Comparison of ENCODE assay signal across 9 mouse cellular contexts in the genomic region with DNA sequence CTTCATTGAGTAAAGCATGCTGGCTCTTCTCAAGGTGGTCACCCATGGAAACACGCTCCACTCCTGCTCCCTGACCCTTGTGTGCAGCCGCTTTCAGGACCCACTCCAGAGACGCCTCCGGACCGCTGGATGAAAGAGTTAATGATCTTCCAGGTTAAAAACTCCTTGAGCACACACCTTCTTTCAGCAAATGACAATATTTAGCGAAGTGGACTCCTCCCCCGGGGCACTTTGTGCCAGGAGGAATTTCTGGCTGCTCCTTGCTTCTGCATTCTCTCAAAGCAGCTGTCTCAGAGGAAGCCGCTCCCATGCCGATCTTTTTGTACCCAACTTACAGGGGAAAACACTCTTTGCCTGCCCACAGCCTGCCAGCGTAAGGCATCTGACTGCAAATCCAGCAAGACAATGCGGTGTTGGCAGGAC. TPM values are rescaled to one million over a fixed set of nuclear protein-coding genes. Genes with fewer than 3 reads are reported as not detected.
DNase-seq lines count a peak whose midpoint lies in the region; ATAC-seq and TF ChIP-seq lines count a peak whose summit lies in the region.
"Had no signal": no experiment of that assay in that cellular context is flagged by ENCODE, and none has a peak within 500 bp of the region (broad histone marks: within the 10 kb centered on the region; RNA-seq: fewer than 3 reads in every experiment).

No protein-coding gene starts in this region.

- peaks cover 5% of the 10 kb centered on the region; the same call in 1 of the 2 replicates for H3K4me1 ChIP-seq in hindbrain, embryonic 15.5 days (replicated peaks)
- H3K4me1 ChIP-seq in hindbrain, embryonic 12.5 days: no peaks in the 10 kb centered on the region
- H3K4me1 ChIP-seq in kidney, adult 2 months (ENCODE audit: control insufficient read depth, insufficient read depth, low read length): no peaks in the 10 kb centered on the region; the same call in 1 of the 2 replicates

- H3K9me3 ChIP-seq in hindbrain, embryonic 15.5 days: no peaks in the 10 kb centered on the region
- no peaks in the 10 kb centered on the region for H3K9me3 ChIP-seq in hindbrain, embryonic 12.5 days (replicated peaks)
- H3K9me3 ChIP-seq: forebrain, embryonic 13.5 days had no signal

- peak overlapping the region; percentile 17; the same call in 1 of the 2 replicates for H3K4me2 ChIP-seq in hindbrain, embryonic 15.5 days
- H3K4me2 ChIP-seq in hindbrain, embryonic 12.5 days (replicated peaks): no peak overlapping the region
- H3K4me2 ChIP-seq: forebrain, embryonic 13.5 days had no signal

- 72% methylated on average over 11 of the region's 11 CpGs for WGBS in hindbrain, embryonic 15.5 days
- WGBS in hindbrain, embryonic 12.5 days: 82% methylated on average over 11 of the region's 11 CpGs
- 41% methylated on average over 11 of the region's 11 CpGs for WGBS in kidney, adult 2 months

- H3K27ac ChIP-seq in hindbrain, embryonic 15.5 days (replicated peaks): 0 out of 2 replicates have a peak overlapping the region, but pooled peaks have one; percentile 34
- no peak overlapping the region for H3K27ac ChIP-seq in hindbrain, embryonic 12.5 days
- H3K27ac ChIP-seq in kidney, adult 2 months (ENCODE audit: insufficient read depth, low read depth, low read length): no peak overlapping the region
- H3K27ac ChIP-seq: forebrain, embryonic 13.5 days had no signal

- peak; percentile 81 for DNase-seq in kidney, adult 2 months
- DNase-seq in layer of hippocampus, adult 9-11 months: peak; percentile 26
- DNase-seq in right cerebral cortex, postnatal 36 days (ENCODE audit: low spot score in 2 of 2): peak; percentile 7 to 19
- no peak for DNase-seq in thymus, postnatal 0 days (ENCODE audit: low spot score)
- DNase-seq in heart, postnatal 14 days: no peak

- intact Hi-C loops in heart, postnatal 14 days (cut with DNase I): no loop called here

- peak overlapping the region; percentile 14; the same call in 1 of the 2 replicates for H3K4me3 ChIP-seq in hindbrain, embryonic 15.5 days
- H3K4me3 ChIP-seq in hindbrain, embryonic 12.5 days: no peak overlapping the region
- no peak overlapping the region for H3K4me3 ChIP-seq in kidney, adult 2 months (ENCODE audit: insufficient read depth, low read depth, low read length)
- H3K4me3 ChIP-seq: forebrain, embryonic 13.5 days had no signal

- no peak for TF ChIP-seq CTCF in kidney, adult 2 months (conservative IDR thresholded peaks at IDR 0.05; ENCODE audit: insufficient read depth, insufficient read length, low read depth, low read length)

- no peaks in the 10 kb centered on the region for H3K27me3 ChIP-seq in hindbrain, embryonic 15.5 days
- H3K27me3 ChIP-seq in hindbrain, embryonic 12.5 days: no peaks in the 10 kb centered on the region
- H3K27me3 ChIP-seq in kidney, adult 2 months (replicated peaks; ENCODE audit: control insufficient read depth, insufficient read depth, low read length): no peaks in the 10 kb centered on the region; the same call in 1 of the 2 replicates

- TF ChIP-seq POLR2A in kidney, adult 2 months (IDR thresholded peaks at IDR 0.05; ENCODE audit: low read depth, low read length): no peak

- no peak for ATAC-seq in hindbrain, embryonic 15.5 days (ENCODE audit: low FRiP score, low read depth)
- ATAC-seq in hindbrain, embryonic 12.5 days (ENCODE audit: low FRiP score): no peak
- ATAC-seq: forebrain, embryonic 13.5 days had no signal

- no peaks in the 10 kb centered on the region for H3K36me3 ChIP-seq in hindbrain, embryonic 15.5 days
- H3K36me3 ChIP-seq in hindbrain, embryonic 12.5 days: no peaks in the 10 kb centered on the region
- H3K36me3 ChIP-seq in kidney, adult 2 months (ENCODE audit: control insufficient read depth, insufficient read depth, low read length): no peaks in the 10 kb centered on the region

- H3K9ac ChIP-seq in hindbrain, embryonic 15.5 days: no peak overlapping the region
- no peak overlapping the region for H3K9ac ChIP-seq in hindbrain, embryonic 12.5 days
- H3K9ac ChIP-seq: forebrain, embryonic 13.5 days had no signal

RNA-seq across cellular contexts. Expression of gene Atp13a4, which starts 3.4 kb away (rescaled TPM):
- polyA plus RNA-seq in hindbrain, embryonic 15.5 days (2015; fragmentation: Nextera tagmentation; extraction: Ambion mirVana): 3.3 and 4.3 TPM in 2 replicates
- polyA plus RNA-seq in hindbrain, embryonic 12.5 days (2016; fragmentation: Nextera tagmentation; extraction: Ambion mirVana): 0.52 and 0.53 TPM in 2 replicates
- polyA plus RNA-seq in kidney, adult 2 months (2012; rRNA removed): 2.3 and 2.6 TPM in 2 replicates
- 0.13 and 0.22 TPM in 2 replicates for polyA plus RNA-seq in thymus, postnatal 0 days (2015; fragmentation: Nextera tagmentation; extraction: Ambion mirVana)
- not detected for total RNA-seq in heart, postnatal 14 days (2021)
- total RNA-seq: MEL had no signal

RNA-seq across cellular contexts. Expression of gene Opa1, which starts 37.9 kb away (rescaled TPM):
- 42.5 and 44.8 TPM in 2 replicates for polyA plus RNA-seq in hindbrain, embryonic 15.5 days (2015; fragmentation: Nextera tagmentation; extraction: Ambion mirVana)
- polyA plus RNA-seq in hindbrain, embryonic 12.5 days (2016; fragmentation: Nextera tagmentation; extraction: Ambion mirVana): 46.8 and 51.6 TPM in 2 replicates
- polyA plus RNA-seq in kidney, adult 2 months (2012; rRNA removed): 19.1 and 19.4 TPM in 2 replicates
- 26.8 and 28.3 TPM in 2 replicates for polyA plus RNA-seq in thymus, postnatal 0 days (2015; fragmentation: Nextera tagmentation; extraction: Ambion mirVana)
- 100 to 1,000 TPM; 132 to 142 TPM for total RNA-seq in heart, postnatal 14 days (2021)

Comparison
In these comparisons a context has a peak if more than half of its experiments do, and no peak if none do; other contexts are left out.
1. DNase-seq: peak in kidney, adult 2 months (single experiment), layer of hippocampus, adult 9-11 months (single experiment) and right cerebral cortex, postnatal 36 days (2 of 2); none in thymus, postnatal 0 days (single experiment) and heart, postnatal 14 days (0 of 2).